Mouse (Mus musculus) heart, embryonic 12.5 days (tissue): ENCODE data around the gene Dimt1. TPM values are rescaled to one million over a fixed set of nuclear protein-coding genes. Genes with fewer than 3 reads are reported as not detected.
"Not testable (repeated sequence)": the region's sequence is repeated elsewhere in the genome, so short reads cannot be mapped to it uniquely, and the experiment has no call there.

ENCODE experiments used
- ATAC-seq: fragments of 200-750 bp; cut with Nextera tagmentation; 2 replicates; pipeline ENCODE4 v1.8.0; 2017; ENCODE audit warnings: moderate TSS enrichment, moderate library complexity; ENCODE audit not compliant: insufficient number of reproducible peaks, low FRiP score
- H3K27ac ChIP-seq: fragments of 300-500 bp; sonication (generic); 2 replicates; pipeline ENCODE4 v1.5.1; 2016; ENCODE audit warnings: mild to moderate bottlenecking, moderate library complexity; ENCODE audit not compliant: poor library complexity, severe bottlenecking
- H3K27me3 ChIP-seq: fragments of 300-500 bp; sonication (generic); replicated peaks from 2 replicates; pipeline ENCODE4 v1.6.1; 2016; ENCODE audit warnings: mild to moderate bottlenecking, moderate library complexity
- H3K36me3 ChIP-seq: fragments of 300-500 bp; sonication (generic); 2 replicates; pipeline ENCODE4 v1.6.1; 2016; ENCODE audit warnings: mild to moderate bottlenecking, moderate library complexity
- H3K4me1 ChIP-seq: fragments of 300-500 bp; sonication (generic); replicated peaks from 2 replicates; pipeline ENCODE4 v1.6.1; 2016; ENCODE audit warnings: mild to moderate bottlenecking
- H3K4me2 ChIP-seq: fragments of 300-500 bp; sonication (generic); 2 replicates; pipeline ENCODE4 v1.6.1; 2016; ENCODE audit warnings: mild to moderate bottlenecking, moderate library complexity
- H3K4me3 ChIP-seq: fragments of 300-500 bp; sonication (generic); 2 replicates; pipeline ENCODE4 v1.5.1; 2016; ENCODE audit warnings: mild to moderate bottlenecking
- H3K9ac ChIP-seq: fragments of 300-500 bp; sonication (generic); 2 replicates; pipeline ENCODE4 v1.6.1; 2016; ENCODE audit warnings: mild to moderate bottlenecking, moderate library complexity
- H3K9me3 ChIP-seq: fragments of 300-500 bp; sonication (generic); replicated peaks from 2 replicates; pipeline ENCODE4 v1.6.1; 2016; ENCODE audit warnings: mild to moderate bottlenecking, moderate library complexity
- WGBS: fragments of 180-500 bp; shearing (Covaris S2); methylation state at CpG from one replicate; pipeline ENCODE4 v1.1.7; 2016; 5-methylcytosine and 5-hydroxymethylcytosine counted together
- polyA plus RNA-seq: library from polyadenylated mRNA; unstranded; fragments of >200 nt; fragmentation: Nextera tagmentation; extraction: Ambion mirVana; gene quantifications from 2 replicates; pipeline ENCODE4 v1.2.1, GENCODE M21; 2016

The Dimt1 gene
- 33.8 and 37.3 TPM in 2 replicates for polyA plus RNA-seq

DNA sequence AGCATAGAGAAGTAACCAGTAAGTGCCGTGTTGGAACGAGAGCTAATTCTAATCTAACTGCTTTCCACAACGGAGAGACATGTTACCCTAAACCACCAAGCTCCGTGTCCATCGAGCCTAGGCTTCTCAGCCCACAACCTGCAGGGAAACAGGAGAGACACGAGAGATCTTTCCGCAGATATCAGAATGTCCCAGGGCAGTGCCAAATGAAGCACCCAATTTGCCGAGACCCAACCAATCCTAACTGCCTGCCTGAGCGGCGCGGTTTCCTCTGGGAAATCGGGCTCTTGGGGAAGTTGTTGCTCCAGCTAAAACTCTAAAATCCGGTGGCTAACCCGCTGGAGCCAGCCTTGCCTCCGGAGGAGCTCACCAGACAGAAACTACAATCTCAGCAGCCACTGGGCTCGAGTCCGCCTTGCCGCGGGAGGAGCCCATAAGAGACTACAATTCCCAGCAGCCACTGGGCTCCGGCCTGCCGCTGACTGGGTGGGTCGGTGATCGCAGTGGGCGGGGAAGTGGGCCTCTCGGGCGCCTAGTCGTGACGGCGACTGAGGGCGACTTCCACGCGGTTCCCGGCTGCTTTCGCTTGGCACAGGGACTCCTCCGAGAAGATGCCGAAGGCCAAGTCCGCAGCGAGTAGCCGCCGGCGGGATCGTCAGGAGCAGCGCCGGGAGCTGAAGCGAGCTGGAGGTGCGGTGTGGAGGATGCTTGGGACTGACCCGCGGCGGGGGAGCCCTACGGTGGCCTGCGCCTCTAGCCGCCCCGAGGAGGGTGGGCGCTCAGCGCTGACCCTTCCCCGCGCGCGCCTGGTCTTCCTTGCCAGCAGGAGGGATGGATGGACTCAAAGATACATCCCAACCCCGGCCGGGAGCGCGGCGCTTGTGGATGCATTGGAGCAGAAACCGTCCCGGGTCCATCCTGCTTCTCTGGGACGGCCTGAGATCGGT, at the start of gene Dimt1:
Gene Dimt1, plus strand, starts transcription at position 534 of the 947 bp plus-strand sequence.
- peak within 1 kb of the TSS; percentile 94 for H3K9ac ChIP-seq
- WGBS: under 1% methylated on average over 68 of the region's 68 CpGs
- no peaks in the 10 kb centered on the region for H3K9me3 ChIP-seq
- ATAC-seq: peak; percentile 98
- H3K36me3 ChIP-seq: peaks cover 21% of the 10 kb centered on the region
- peak within 1 kb of the TSS; percentile 79 for H3K27ac ChIP-seq
- peak within 1 kb of the TSS; percentile 97 for H3K4me3 ChIP-seq
- H3K4me1 ChIP-seq: peaks cover 15% of the 10 kb centered on the region
- H3K27me3 ChIP-seq: no peaks in the 10 kb centered on the region
- H3K4me2 ChIP-seq: peak within 1 kb of the TSS; percentile 85

DNA sequence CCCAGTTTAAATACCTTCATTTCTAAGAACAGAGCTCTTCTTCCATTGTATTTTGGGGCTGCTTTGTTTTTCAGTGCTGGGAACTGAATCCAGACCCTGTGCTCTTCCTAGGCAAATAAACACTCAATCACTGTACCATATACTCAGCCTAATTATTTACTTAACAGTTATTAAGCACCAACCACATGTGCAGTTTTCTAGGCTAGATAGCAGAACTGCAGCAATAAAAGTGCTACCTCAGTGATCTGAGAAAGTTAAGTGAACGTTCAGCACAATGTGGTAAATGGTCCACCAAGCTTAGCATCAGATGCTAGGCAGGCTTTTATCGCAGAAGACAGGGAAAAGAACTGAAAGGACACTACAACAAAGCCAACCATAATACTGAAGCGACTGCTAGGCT, 42.3 kb upstream of the Dimt1 start:
- 92% methylated on average over 3 of the region's 3 CpGs for WGBS
- H3K27ac ChIP-seq: no peak overlapping the region
- no peak for ATAC-seq
- H3K4me2 ChIP-seq: no peak overlapping the region
- peaks cover 49% of the 10 kb centered on the region for H3K36me3 ChIP-seq
- no peaks in the 10 kb centered on the region for H3K27me3 ChIP-seq
- H3K4me3 ChIP-seq: no peak overlapping the region
- peaks cover 14% of the 10 kb centered on the region for H3K4me1 ChIP-seq
- no peaks in the 10 kb centered on the region for H3K9me3 ChIP-seq
- no peak overlapping the region for H3K9ac ChIP-seq

DNA sequence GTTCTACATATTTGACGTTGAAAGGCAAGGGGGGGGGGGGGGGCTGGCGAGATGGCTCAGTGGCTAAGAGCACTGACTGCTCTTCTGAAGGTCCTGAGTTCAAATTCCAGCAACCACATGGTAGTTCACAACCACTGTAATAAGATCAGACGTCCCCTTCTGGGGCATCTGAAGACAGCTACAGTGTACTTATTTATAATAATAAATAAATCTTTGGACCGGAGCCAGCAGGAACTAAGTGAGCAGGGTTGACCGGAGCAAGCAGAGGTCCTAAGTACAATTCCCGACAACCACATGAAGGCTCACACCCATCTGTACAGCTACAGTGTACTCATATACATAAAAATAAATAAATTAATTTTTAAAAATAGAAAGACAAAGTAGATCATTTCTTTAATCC, 41.8 kb upstream of the Dimt1 start:
- not testable (repeated sequence) for H3K9ac ChIP-seq, H3K4me2 ChIP-seq, H3K9me3 ChIP-seq, ATAC-seq, H3K27me3 ChIP-seq, H3K27ac ChIP-seq, H3K4me3 ChIP-seq
- whole genome bisulfite sequencing: 89% methylated on average over 6 of the region's 6 CpGs
- peaks cover 14% of the 10 kb centered on the region for H3K4me1 ChIP-seq
- H3K36me3 ChIP-seq: peaks cover 49% of the 10 kb centered on the region

DNA sequence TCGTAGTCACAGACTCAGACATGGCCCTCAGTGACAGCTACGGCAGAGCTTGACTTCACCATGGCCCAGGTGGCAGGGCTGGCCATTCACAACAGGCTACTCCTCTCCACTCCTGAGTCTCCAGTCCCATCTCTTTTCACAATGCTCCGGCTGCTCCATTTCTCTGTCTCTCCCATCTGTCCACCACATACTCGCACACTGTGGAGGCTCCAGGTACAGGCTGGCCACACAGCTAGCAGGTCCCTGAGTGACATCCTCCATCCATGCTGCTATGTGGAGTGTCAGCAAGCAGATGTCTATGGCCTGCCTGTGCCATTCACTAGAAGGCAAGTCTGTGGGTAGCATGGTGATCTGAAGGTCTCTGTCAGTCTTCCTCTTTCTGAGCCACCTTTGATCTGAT, 39.7 kb upstream of the Dimt1 start:
- Histone ChIP-seq H3K9ac (no peak overlapping the region), H3K9me3 (no peaks in the 10 kb centered on the region), H3K4me1 (peaks cover 14% of the 10 kb centered on the region), H3K36me3 (peaks cover 46% of the 10 kb centered on the region), H3K27me3 (no peaks in the 10 kb centered on the region), H3K4me2 (no peak overlapping the region), H3K27ac (no peak overlapping the region), H3K4me3 (no peak overlapping the region)
- ATAC-seq: no peak
- 96% methylated on average over 4 of the region's 4 CpGs for WGBS

DNA sequence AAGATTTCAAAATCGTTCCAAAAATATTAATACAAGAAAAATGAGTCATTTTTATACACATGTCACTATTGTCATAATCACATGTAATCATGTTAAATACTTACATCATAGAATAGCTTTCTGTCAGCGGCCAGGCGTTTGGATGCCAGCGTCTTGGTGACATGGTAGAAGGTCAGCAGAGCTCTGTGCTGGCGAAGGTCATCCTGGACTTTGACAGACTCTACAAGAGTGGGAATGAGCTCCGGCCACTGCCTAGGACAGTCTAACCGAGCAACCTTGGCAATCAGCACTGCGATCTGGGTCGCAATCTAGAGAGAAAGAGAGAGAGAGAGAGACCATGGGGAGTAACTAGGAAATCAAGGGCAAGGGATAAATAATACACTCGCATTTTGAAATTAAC, 36.8 kb upstream of the Dimt1 start:
- Histone ChIP-seq H3K4me3 (no peak overlapping the region), H3K4me2 (no peak overlapping the region), H3K9me3 (no peaks in the 10 kb centered on the region), H3K27ac (no peak overlapping the region), H3K36me3 (peaks cover 46% of the 10 kb centered on the region), H3K4me1 (peaks cover 12% of the 10 kb centered on the region; the same call in 1 of the 2 replicates), H3K27me3 (no peaks in the 10 kb centered on the region), H3K9ac (no peak overlapping the region)
- no peak for ATAC-seq
- WGBS: 91% methylated on average over 10 of the region's 10 CpGs

DNA sequence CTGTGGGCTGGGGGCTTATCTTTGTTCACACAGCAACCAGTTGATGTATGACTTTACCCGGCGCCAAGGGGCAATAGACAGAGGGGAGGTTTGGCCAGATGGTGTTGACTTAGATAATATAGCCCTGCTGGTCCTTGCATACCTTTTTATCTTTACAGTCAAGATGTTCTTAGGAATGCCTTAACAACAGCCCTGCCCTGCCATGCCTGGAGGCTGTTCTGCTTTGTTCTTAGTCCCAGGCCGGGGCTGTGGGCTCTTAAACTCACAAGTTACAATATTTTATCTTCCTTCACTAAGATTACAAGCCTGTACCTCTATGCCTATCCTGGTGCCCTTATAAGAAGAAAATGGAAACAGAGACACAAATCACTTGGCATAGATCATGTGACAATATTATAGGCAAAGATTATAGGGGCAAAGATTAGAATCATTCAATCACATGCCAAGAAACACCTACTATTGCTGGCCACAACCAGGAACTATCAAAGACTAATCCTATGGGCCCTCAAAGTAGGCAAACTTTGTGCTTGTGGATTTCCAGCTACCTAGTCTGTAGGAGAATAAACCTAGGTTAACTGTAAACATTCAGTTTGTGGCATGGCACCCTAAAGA, 33.7 kb upstream of the Dimt1 start:
- Histone ChIP-seq H3K4me1 (peaks cover 16% of the 10 kb centered on the region; the same call in 1 of the 2 replicates), H3K36me3 (peaks cover 25% of the 10 kb centered on the region), H3K27me3 (no peaks in the 10 kb centered on the region), H3K4me3 (no peak overlapping the region), H3K9ac (no peak overlapping the region), H3K9me3 (no peaks in the 10 kb centered on the region), H3K27ac (peak overlapping the region; percentile 18), H3K4me2 (no peak overlapping the region)
- ATAC-seq: no peak
- WGBS: 11% methylated on average over 3 of the region's 3 CpGs

DNA sequence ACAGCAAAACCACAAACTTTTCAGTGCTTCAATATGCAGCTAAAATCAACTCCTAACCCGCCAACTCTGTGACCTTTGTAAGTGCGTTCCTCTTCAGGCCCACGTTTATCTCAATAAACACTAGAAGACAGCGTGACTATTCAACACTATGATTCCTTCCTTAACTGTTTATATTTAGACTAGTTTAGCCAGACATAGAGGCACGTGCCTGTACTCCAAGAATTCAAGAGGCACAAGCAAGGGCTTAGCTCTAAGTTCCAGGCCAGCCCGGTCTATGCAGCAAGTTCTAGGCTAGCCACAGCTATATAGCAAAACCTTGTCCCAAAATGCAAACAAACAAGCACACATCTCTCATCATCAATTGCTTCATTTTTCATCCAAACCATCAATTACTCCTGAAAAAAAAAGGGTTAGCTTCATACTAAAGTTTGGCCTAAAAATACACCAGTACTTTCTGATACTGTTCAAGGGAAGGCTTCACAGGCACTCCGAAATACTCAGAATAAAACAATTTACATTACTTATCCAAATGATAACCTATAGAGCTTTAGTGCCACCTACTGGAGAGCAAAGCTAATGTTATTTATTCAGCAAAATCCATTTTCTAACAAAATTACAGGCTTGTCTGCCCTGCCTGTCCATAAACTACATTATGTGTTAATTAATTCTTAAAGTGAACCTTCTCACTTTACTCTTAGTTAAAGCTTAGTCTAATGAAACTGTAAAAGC, 28.4 kb upstream of the Dimt1 start:
- peak; percentile 51; the same call in 1 of the 2 replicates for ATAC-seq
- Histone ChIP-seq H3K27me3 (no peaks in the 10 kb centered on the region), H3K4me3 (no peak overlapping the region), H3K4me2 (no peak overlapping the region), H3K36me3 (peaks cover 41% of the 10 kb centered on the region), H3K9me3 (no peaks in the 10 kb centered on the region), H3K27ac (peak overlapping the region; percentile 52; the same call in 1 of the 2 replicates), H3K4me1 (peaks cover 10% of the 10 kb centered on the region; the same call in 1 of the 2 replicates), H3K9ac (no peak overlapping the region)
- WGBS: 53% methylated on average over 7 of the region's 7 CpGs

DNA sequence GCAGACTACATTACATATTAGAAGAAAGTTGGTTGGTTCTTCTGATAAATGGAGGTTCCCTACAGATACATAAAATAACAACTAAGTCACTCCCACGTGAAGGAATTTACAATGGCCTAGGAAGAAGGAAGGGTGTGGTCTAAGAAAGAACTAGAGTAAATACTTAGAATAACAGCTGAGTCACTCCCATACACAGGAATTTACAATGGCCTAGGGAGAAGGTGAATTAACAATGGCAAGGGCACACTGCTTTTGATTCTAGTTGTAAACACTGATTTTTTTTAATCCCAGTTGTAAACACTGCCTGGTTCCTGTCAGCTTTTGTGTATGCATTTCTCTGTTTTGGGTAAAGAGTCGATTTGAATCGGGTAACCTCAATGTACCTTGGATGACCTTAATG, 21.0 kb upstream of the Dimt1 start:
- 91% methylated on average over 3 of the region's 3 CpGs for WGBS
- not testable (repeated sequence) for H3K27ac ChIP-seq, H3K4me3 ChIP-seq, ATAC-seq, H3K9me3 ChIP-seq, H3K9ac ChIP-seq, H3K4me2 ChIP-seq, H3K4me1 ChIP-seq, H3K27me3 ChIP-seq
- H3K36me3 ChIP-seq: peaks cover 47% of the 10 kb centered on the region

DNA sequence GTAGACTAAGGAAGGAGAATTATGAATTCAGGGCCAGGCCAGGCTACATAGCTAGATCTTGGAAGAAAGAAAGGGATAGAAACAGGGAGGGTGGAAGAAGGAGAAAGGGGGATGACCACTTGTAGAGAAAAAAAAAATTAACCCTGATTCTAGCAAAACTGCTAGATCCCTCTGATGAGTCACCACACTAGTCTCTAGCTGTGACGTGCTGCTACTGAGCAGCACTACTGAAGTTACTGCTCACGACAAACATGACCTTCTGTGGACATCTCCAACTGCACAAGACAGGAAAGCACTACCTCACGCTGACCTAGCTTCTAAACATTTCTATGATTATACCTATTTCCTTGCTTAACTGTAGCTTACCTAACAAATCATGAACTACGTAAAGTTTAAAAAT, 18.6 kb upstream of the Dimt1 start:
- 89% methylated on average over 4 of the region's 4 CpGs for WGBS
- Histone ChIP-seq H3K4me2 (no peak overlapping the region), H3K27me3 (no peaks in the 10 kb centered on the region), H3K9ac (no peak overlapping the region), H3K9me3 (peaks cover 6% of the 10 kb centered on the region; the same call in 1 of the 2 replicates), H3K4me3 (no peak overlapping the region), H3K36me3 (peaks cover 27% of the 10 kb centered on the region), H3K27ac (no peak overlapping the region), H3K4me1 (0 out of 2 replicates have a peak, but pooled peaks cover 2% of the 10 kb centered on the region)
- no peak for ATAC-seq

DNA sequence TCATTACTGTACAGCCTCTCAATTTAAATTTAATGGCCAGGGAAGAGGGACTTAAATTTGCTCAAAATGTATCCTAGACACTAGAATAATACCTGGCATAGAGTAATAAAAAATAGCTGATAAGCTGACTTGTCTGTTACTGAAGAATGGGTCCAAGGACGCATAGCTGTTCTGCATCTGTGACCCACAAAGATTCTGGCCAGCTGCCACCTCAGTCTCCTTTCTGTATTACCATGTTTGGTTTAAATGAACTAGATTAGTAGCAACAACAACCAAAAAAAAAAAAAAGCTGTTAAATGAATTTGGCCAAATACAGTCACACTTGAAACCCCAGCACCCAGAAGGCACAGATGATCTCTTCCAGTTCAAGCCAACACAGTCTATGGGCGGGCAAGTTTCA, 17.7 kb upstream of the Dimt1 start:
- no peaks in the 10 kb centered on the region for H3K27me3 ChIP-seq
- no peak overlapping the region for H3K4me3 ChIP-seq
- H3K36me3 ChIP-seq: peaks cover 25% of the 10 kb centered on the region
- no peak overlapping the region for H3K4me2 ChIP-seq
- peaks cover 6% of the 10 kb centered on the region; the same call in 1 of the 2 replicates for H3K9me3 ChIP-seq
- WGBS: 88% methylated on average over 2 of the region's 2 CpGs
- ATAC-seq: no peak
- H3K4me1 ChIP-seq: 0 out of 2 replicates have a peak, but pooled peaks cover 2% of the 10 kb centered on the region
- no peak overlapping the region for H3K27ac ChIP-seq
- no peak overlapping the region for H3K9ac ChIP-seq

DNA sequence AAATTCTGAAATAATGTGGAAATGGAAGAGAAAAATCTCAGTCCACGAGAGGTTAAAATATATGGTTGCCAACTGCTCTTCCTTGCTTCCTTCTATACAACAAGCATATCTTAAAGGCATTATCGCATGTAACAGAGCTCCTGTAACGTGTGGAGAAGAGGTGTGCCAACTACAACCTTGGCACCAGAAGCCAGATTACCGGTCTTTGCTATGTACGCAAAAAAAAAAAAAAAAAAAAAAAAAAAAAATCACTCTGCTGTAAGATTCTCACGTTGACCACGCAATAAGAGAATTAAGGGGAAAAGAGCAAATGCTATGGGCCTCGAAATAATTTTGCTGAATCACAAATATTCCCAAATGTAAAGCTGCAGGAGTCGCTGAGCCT, 11.1 kb upstream of the Dimt1 start:
- H3K4me2 ChIP-seq: peak overlapping the region; percentile 69
- peak overlapping the region; percentile 89 for H3K9ac ChIP-seq
- H3K9me3 ChIP-seq: no peaks in the 10 kb centered on the region
- no peaks in the 10 kb centered on the region for H3K27me3 ChIP-seq
- WGBS: 6% methylated on average over 9 of the region's 9 CpGs
- H3K4me1 ChIP-seq: peaks cover 5% of the 10 kb centered on the region; the same call in 1 of the 2 replicates
- peak overlapping the region; percentile 74; the same call in 1 of the 2 replicates for H3K27ac ChIP-seq
- ATAC-seq: no peak
- no peaks in the 10 kb centered on the region for H3K36me3 ChIP-seq
- H3K4me3 ChIP-seq: peak overlapping the region; percentile 90
